Mouse (Mus musculus): ENCODE measurements around the gene Wdfy3. TPM values are rescaled to one million over a fixed set of nuclear protein-coding genes. Genes with fewer than 3 reads are reported as not detected.
A peak's percentile ranks its signal among the peaks of the same experiment; 100 is the strongest.
"Not testable (repeated sequence)": the region's sequence is repeated elsewhere in the genome, so short reads cannot be mapped to it uniquely, and the experiment has no call there.

Gene Wdfy3
- 34.5 and 41.5 TPM in 2 replicates for polyA plus RNA-seq (2014; fragmentation: Nextera tagmentation; extraction: Ambion mirVana)

- Histone ChIP-seq H3K4me1 (ENCODE audit: control insufficient read depth, insufficient read depth, low read length) (peaks cover 36% of the 10 kb centered on the region), H3K27me3 (ENCODE audit: control insufficient read depth, insufficient read depth, low read length) (no peaks in the 10 kb centered on the region), H3K9ac (replicated peaks; ENCODE audit: low read length) (peak within 1 kb of the TSS; percentile 99), H3K36me3 (ENCODE audit: control insufficient read depth, insufficient read depth, low read length) (no peaks in the 10 kb centered on the region), H3K4me2 (ENCODE audit: low read length) (peak within 1 kb of the TSS; percentile 76), H3K4me3 (replicated peaks; ENCODE audit: low read depth, low read length) (peak within 1 kb of the TSS; percentile 86), H3K27ac (replicated peaks; ENCODE audit: low read depth, low read length) (peak within 1 kb of the TSS; percentile 99), H3K9me3 (ENCODE audit: control insufficient read depth, low read length) (no peaks in the 10 kb centered on the region)
- DNase-seq (peak; percentile 94), ATAC-seq (ENCODE audit: low FRiP score, low TSS enrichment) (peak; percentile 92)
- under 1% methylated on average over 55 of the region's 62 CpGs for WGBS
Observed at GRCm38 (mm10) chr5:102069767-102070413, at the start of gene Wdfy3. Wdfy3 (minus strand) TSS chr5:102069921.

- Histone ChIP-seq H3K9ac (replicated peaks; ENCODE audit: low read length) (no peak overlapping the region), H3K27ac (replicated peaks; ENCODE audit: low read depth, low read length) (no peak overlapping the region), H3K4me2 (ENCODE audit: low read length) (no peak overlapping the region), H3K9me3 (ENCODE audit: control insufficient read depth, low read length) (no peaks in the 10 kb centered on the region), H3K4me3 (replicated peaks; ENCODE audit: low read depth, low read length) (no peak overlapping the region), H3K4me1 (ENCODE audit: control insufficient read depth, insufficient read depth, low read length) (peaks cover 37% of the 10 kb centered on the region), H3K36me3 (ENCODE audit: control insufficient read depth, insufficient read depth, low read length) (no peaks in the 10 kb centered on the region), H3K27me3 (ENCODE audit: control insufficient read depth, insufficient read depth, low read length) (no peaks in the 10 kb centered on the region)
- WGBS: 56% methylated on average over 14 of the region's 14 CpGs
- DNase-seq (peak; percentile 68), ATAC-seq (ENCODE audit: low FRiP score, low TSS enrichment) (peak; percentile 14; the same call in 1 of the 2 replicates)
Observed at GRCm38 (mm10) chr5:102113009-102113408, 43.3 kb upstream of the Wdfy3 start.

GRCm38 (mm10) chr5:102112034-102112433, 42.3 kb upstream of the Wdfy3 start:
- WGBS: 76% methylated on average over 7 of the region's 7 CpGs
- Histone ChIP-seq H3K27ac (replicated peaks; ENCODE audit: low read depth, low read length) (0 out of 2 replicates have a peak overlapping the region, but pooled peaks have one; percentile 26), H3K27me3 (ENCODE audit: control insufficient read depth, insufficient read depth, low read length) (no peaks in the 10 kb centered on the region), H3K4me2 (ENCODE audit: low read length) (no peak overlapping the region), H3K4me1 (ENCODE audit: control insufficient read depth, insufficient read depth, low read length) (peaks cover 37% of the 10 kb centered on the region), H3K9me3 (ENCODE audit: control insufficient read depth, low read length) (no peaks in the 10 kb centered on the region), H3K9ac (replicated peaks; ENCODE audit: low read length) (no peak overlapping the region), H3K36me3 (ENCODE audit: control insufficient read depth, insufficient read depth, low read length) (no peaks in the 10 kb centered on the region), H3K4me3 (replicated peaks; ENCODE audit: low read depth, low read length) (no peak overlapping the region)
- ATAC-seq (ENCODE audit: low FRiP score, low TSS enrichment) (no peak), DNase-seq (no peak)

GRCm38 (mm10) chr5:102110031-102110430, 40.3 kb upstream of the Wdfy3 start:
- WGBS: 48% methylated on average over 7 of the region's 7 CpGs
- H3K9me3 ChIP-seq (ENCODE audit: control insufficient read depth, low read length): no peaks in the 10 kb centered on the region
- no peaks in the 10 kb centered on the region for H3K27me3 ChIP-seq (ENCODE audit: control insufficient read depth, insufficient read depth, low read length)
- H3K36me3 ChIP-seq (ENCODE audit: control insufficient read depth, insufficient read depth, low read length): no peaks in the 10 kb centered on the region
- peaks cover 37% of the 10 kb centered on the region for H3K4me1 ChIP-seq (ENCODE audit: control insufficient read depth, insufficient read depth, low read length)
- H3K9ac ChIP-seq (replicated peaks; ENCODE audit: low read length): no peak overlapping the region
- no peak overlapping the region for H3K4me3 ChIP-seq (replicated peaks; ENCODE audit: low read depth, low read length)
- peak; percentile 76 for DNase-seq
- no peak overlapping the region for H3K4me2 ChIP-seq (ENCODE audit: low read length)
- no peak for ATAC-seq (ENCODE audit: low FRiP score, low TSS enrichment)
- H3K27ac ChIP-seq (replicated peaks; ENCODE audit: low read depth, low read length): no peak overlapping the region

GRCm38 (mm10) chr5:102105919-102106318, 36.2 kb upstream of the Wdfy3 start:
- ATAC-seq (ENCODE audit: low FRiP score, low TSS enrichment) (no peak), DNase-seq (no peak)
- H3K4me3 ChIP-seq (replicated peaks; ENCODE audit: low read depth, low read length): no peak overlapping the region
- no peaks in the 10 kb centered on the region for H3K9me3 ChIP-seq (ENCODE audit: control insufficient read depth, low read length)
- H3K36me3 ChIP-seq (ENCODE audit: control insufficient read depth, insufficient read depth, low read length): no peaks in the 10 kb centered on the region
- no peak overlapping the region for H3K27ac ChIP-seq (replicated peaks; ENCODE audit: low read depth, low read length)
- H3K9ac ChIP-seq (replicated peaks; ENCODE audit: low read length): no peak overlapping the region
- H3K4me1 ChIP-seq (ENCODE audit: control insufficient read depth, insufficient read depth, low read length): peaks cover 14% of the 10 kb centered on the region
- 58% methylated on average over 3 of the region's 3 CpGs for WGBS
- H3K4me2 ChIP-seq (ENCODE audit: low read length): no peak overlapping the region
- no peaks in the 10 kb centered on the region for H3K27me3 ChIP-seq (ENCODE audit: control insufficient read depth, insufficient read depth, low read length)

DNA sequence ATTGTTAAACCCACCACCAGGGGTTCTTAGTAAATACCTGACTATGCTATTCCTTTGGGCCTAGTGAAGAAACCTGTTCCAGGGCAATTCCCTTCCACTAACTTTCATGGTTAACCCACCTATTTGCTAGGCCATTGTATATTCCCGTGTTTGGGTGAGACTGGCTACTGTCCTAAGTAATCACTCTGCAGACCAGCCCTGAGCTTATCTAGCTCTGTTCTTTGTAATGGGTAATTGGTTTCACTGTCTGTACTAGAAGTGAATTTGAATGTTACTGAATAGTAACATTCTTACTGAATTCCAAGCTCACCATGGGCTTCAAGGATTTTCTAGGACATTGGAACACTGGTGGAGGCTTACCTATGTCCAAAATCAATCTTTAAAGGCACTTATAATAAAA, 32.1 kb upstream of the Wdfy3 start:
- 76% methylated on average over 1 of the region's 1 CpGs for WGBS
- not testable (repeated sequence) for DNase-seq; H3K9ac ChIP-seq (replicated peaks; ENCODE audit: low read length); H3K36me3 ChIP-seq (ENCODE audit: control insufficient read depth, insufficient read depth, low read length); ATAC-seq (ENCODE audit: low FRiP score, low TSS enrichment); H3K4me2 ChIP-seq (ENCODE audit: low read length); H3K27me3 ChIP-seq (ENCODE audit: control insufficient read depth, insufficient read depth, low read length); H3K4me3 ChIP-seq (replicated peaks; ENCODE audit: low read depth, low read length); H3K9me3 ChIP-seq (ENCODE audit: control insufficient read depth, low read length)
- peaks cover 18% of the 10 kb centered on the region for H3K4me1 ChIP-seq (ENCODE audit: control insufficient read depth, insufficient read depth, low read length)
- H3K27ac ChIP-seq (replicated peaks; ENCODE audit: low read depth, low read length): peak overlapping the region; percentile 74; the same call in 1 of the 2 replicates

- Histone ChIP-seq H3K36me3 (ENCODE audit: control insufficient read depth, insufficient read depth, low read length) (no peaks in the 10 kb centered on the region), H3K9me3 (ENCODE audit: control insufficient read depth, low read length) (no peaks in the 10 kb centered on the region), H3K9ac (replicated peaks; ENCODE audit: low read length) (no peak overlapping the region; the same call in 1 of the 2 replicates), H3K27ac (replicated peaks; ENCODE audit: low read depth, low read length) (peak overlapping the region; percentile 74), H3K4me3 (replicated peaks; ENCODE audit: low read depth, low read length) (no peak overlapping the region), H3K27me3 (ENCODE audit: control insufficient read depth, insufficient read depth, low read length) (no peaks in the 10 kb centered on the region), H3K4me2 (ENCODE audit: low read length) (peak overlapping the region; percentile 47), H3K4me1 (ENCODE audit: control insufficient read depth, insufficient read depth, low read length) (peaks cover 18% of the 10 kb centered on the region)
- ATAC-seq (ENCODE audit: low FRiP score, low TSS enrichment): peak; percentile 90
- peak; percentile 79 for DNase-seq
- 5% methylated on average over 21 of the region's 21 CpGs for WGBS
Observed at GRCm38 (mm10) chr5:102100246-102101241, 30.8 kb upstream of the Wdfy3 start.

- Histone ChIP-seq H3K9ac (replicated peaks; ENCODE audit: low read length) (no peak overlapping the region), H3K4me3 (replicated peaks; ENCODE audit: low read depth, low read length) (no peak overlapping the region), H3K4me1 (ENCODE audit: control insufficient read depth, insufficient read depth, low read length) (peaks cover 12% of the 10 kb centered on the region), H3K9me3 (ENCODE audit: control insufficient read depth, low read length) (no peaks in the 10 kb centered on the region), H3K36me3 (ENCODE audit: control insufficient read depth, insufficient read depth, low read length) (no peaks in the 10 kb centered on the region), H3K27ac (replicated peaks; ENCODE audit: low read depth, low read length) (no peak overlapping the region), H3K27me3 (ENCODE audit: control insufficient read depth, insufficient read depth, low read length) (no peaks in the 10 kb centered on the region), H3K4me2 (ENCODE audit: low read length) (no peak overlapping the region)
- ATAC-seq (ENCODE audit: low FRiP score, low TSS enrichment): no peak
- DNase-seq: no peak
- WGBS: 89% methylated on average over 4 of the region's 4 CpGs
Observed at GRCm38 (mm10) chr5:102095576-102095975, 25.9 kb upstream of the Wdfy3 start.
